Mouse (Mus musculus) cerebellum, adult 2 months (tissue): Measurements from ENCODE around the gene Bves. TPM values are rescaled to one million over a fixed set of nuclear protein-coding genes. Genes with fewer than 3 reads are reported as not detected.
"Not testable (repeated sequence)": the region's sequence is repeated elsewhere in the genome, so short reads cannot be mapped to it uniquely, and the experiment has no call there.

Experiments used
- DNase-seq, 2 experiments: peaks; one replicate each; pipeline ENCODE4 v3.0.0; 2021
- H3K27ac ChIP-seq: fragments of 200-500 bp; 2 replicates; pipeline ENCODE4 v1.5.1; 2012; ENCODE audit warnings: low read length, control low read depth, inconsistent platforms; ENCODE audit not compliant: insufficient read depth
- H3K27me3 ChIP-seq: fragments of 200-500 bp; 2 replicates; pipeline ENCODE4 v1.6.1; 2012; ENCODE audit warnings: inconsistent platforms, mild to moderate bottlenecking, low read length, moderate library complexity; ENCODE audit not compliant: control insufficient read depth, insufficient read depth
- H3K4me1 ChIP-seq: fragments of 200-500 bp; 2 replicates; pipeline ENCODE4 v1.6.1; 2011; ENCODE audit warnings: low read length; ENCODE audit not compliant: control insufficient read depth, insufficient read depth
- H3K4me3 ChIP-seq: fragments of 200-500 bp; replicated peaks from 2 replicates; pipeline ENCODE3; 2011; ENCODE audit warnings: mild to moderate bottlenecking, low read depth, low read length, control low read depth; ENCODE audit not compliant: insufficient read depth
- CTCF ChIP-seq: fragments of 200-500 bp; IDR thresholded peaks from 2 replicates; pipeline ENCODE4 v1.5.1; 2011; ENCODE audit warnings: low read depth, mild to moderate bottlenecking, control low read depth, low read length, moderate library complexity, borderline replicate concordance; ENCODE audit not compliant: insufficient read depth
- POLR2A ChIP-seq: fragments of 200-500 bp; IDR thresholded peaks from 2 replicates; pipeline ENCODE4 v1.6.1; 2011; ENCODE audit warnings: low read length, control low read depth, borderline replicate concordance; ENCODE audit not compliant: insufficient read depth
- WGBS: fragments of 180-500 bp; shearing (Covaris S2); methylation state at CpG from one replicate; pipeline ENCODE4 v1.1.7; 2018; 5-methylcytosine and 5-hydroxymethylcytosine counted together
- polyA plus RNA-seq: library from polyadenylated mRNA; depleted of rRNA; stranded (reverse); fragments of >200 nt; gene quantifications from 2 replicates; pipeline ENCODE4 v1.2.3, GENCODE M21; 2012; rRNA removed

Gene Bves
- 0.49 and 0.62 TPM in 2 replicates for polyA plus RNA-seq

- Histone ChIP-seq H3K4me1 (no peaks in the 10 kb centered on the region), H3K4me3 (no peak within 1 kb of the TSS), H3K27ac (no peak within 1 kb of the TSS), H3K27me3 (no peaks in the 10 kb centered on the region; the same call in 1 of the 2 replicates)
- TF ChIP-seq POLR2A (no peak), CTCF (no peak)
- 1% methylated on average over 116 of the region's 116 CpGs for WGBS
- peak in 1 of 2 experiments; percentile 1 for DNase-seq
Measured at GRCm38 (mm10) chr10:45335434-45336422, at the start of gene Bves. Gene Bves (plus strand): TSS chr10:45335772.

- 74% methylated on average over 7 of the region's 7 CpGs for WGBS
Measured at GRCm38 (mm10) chr10:45288351-45288750, 47.2 kb upstream of the Bves start.

GRCm38 (mm10) chr10:45289218-45290105 is 46.1 kb upstream of the Bves start:
- Histone ChIP-seq H3K27me3 (peaks cover 1% of the 10 kb centered on the region; the same call in 1 of the 2 replicates), H3K27ac (no peak overlapping the region), H3K4me1 (no peaks in the 10 kb centered on the region), H3K4me3 (peak overlapping the region; percentile 29)
- WGBS: under 1% methylated on average over 71 of the region's 71 CpGs
- no peak for DNase-seq
- no peak for TF ChIP-seq CTCF
- no peak for TF ChIP-seq POLR2A

More at GRCm38 (mm10) chr10:45288351-45288750, 47.2 kb upstream of the Bves start:
- TF ChIP-seq CTCF: no peak
- no peak for TF ChIP-seq POLR2A
- no peak overlapping the region for H3K27ac ChIP-seq
- H3K4me3 ChIP-seq: no peak overlapping the region
- no peak for DNase-seq
- peaks cover 1% of the 10 kb centered on the region; the same call in 1 of the 2 replicates for H3K27me3 ChIP-seq
- no peaks in the 10 kb centered on the region for H3K4me1 ChIP-seq

- WGBS: 67% methylated on average over 5 of the region's 5 CpGs
Measured at GRCm38 (mm10) chr10:45290618-45291017, 45.0 kb upstream of the Bves start.

GRCm38 (mm10) chr10:45292159-45292558 is 43.4 kb upstream of the Bves start:
- 75% methylated on average over 4 of the region's 4 CpGs for WGBS
- H3K27me3 ChIP-seq, H3K4me3 ChIP-seq, H3K27ac ChIP-seq, DNase-seq, H3K4me1 ChIP-seq: not testable (repeated sequence)

More at GRCm38 (mm10) chr10:45290618-45291017, 45.0 kb upstream of the Bves start:
- Histone ChIP-seq H3K4me1 (no peaks in the 10 kb centered on the region), H3K4me3 (no peak overlapping the region), H3K27me3 (peaks cover 1% of the 10 kb centered on the region; the same call in 1 of the 2 replicates), H3K27ac (no peak overlapping the region)
- TF ChIP-seq POLR2A (no peak), CTCF (no peak)
- no peak for DNase-seq

- 78% methylated on average over 5 of the region's 5 CpGs for WGBS
Measured at GRCm38 (mm10) chr10:45295093-45295492, 40.5 kb upstream of the Bves start.

GRCm38 (mm10) chr10:45298503-45298902 is 37.1 kb upstream of the Bves start:
- no peaks in the 10 kb centered on the region for H3K4me1 ChIP-seq
- 15% methylated on average over 6 of the region's 6 CpGs for WGBS
- TF ChIP-seq POLR2A (no peak), CTCF (no peak)
- no peak overlapping the region for H3K27ac ChIP-seq
- no peak for DNase-seq
- H3K4me3 ChIP-seq: no peak overlapping the region
- H3K27me3 ChIP-seq: no peaks in the 10 kb centered on the region

More at GRCm38 (mm10) chr10:45295093-45295492, 40.5 kb upstream of the Bves start:
- no peak overlapping the region for H3K4me3 ChIP-seq
- no peaks in the 10 kb centered on the region for H3K4me1 ChIP-seq
- H3K27ac ChIP-seq: no peak overlapping the region
- TF ChIP-seq CTCF (no peak), POLR2A (no peak)
- no peaks in the 10 kb centered on the region for H3K27me3 ChIP-seq
- DNase-seq: no peak
